Mouse (Mus musculus): Measurements from ENCODE around the gene Lhx2. TPM values are rescaled to one million over a fixed set of nuclear protein-coding genes. Genes with fewer than 3 reads are reported as not detected.
A peak's percentile ranks its signal among the peaks of the same experiment; 100 is the strongest.

Gene Lhx2
- 196 and 224 TPM in 2 replicates for polyA plus RNA-seq (2016; fragmentation: Nextera tagmentation; extraction: Ambion mirVana)

GRCm38 (mm10) chr2:38338990-38339909, at the start of gene Lhx2:
Gene Lhx2, plus strand, starts transcription at chr2:38339281.
- ATAC-seq (ENCODE audit: low FRiP score): peak; percentile 61
- peaks cover 76% of the 10 kb centered on the region for H3K27me3 ChIP-seq
- H3K36me3 ChIP-seq (replicated peaks): no peaks in the 10 kb centered on the region
- no peaks in the 10 kb centered on the region for H3K9me3 ChIP-seq
- H3K9ac ChIP-seq: peak within 1 kb of the TSS; percentile 99
- H3K27ac ChIP-seq: peak within 1 kb of the TSS; percentile 97
- WGBS: under 1% methylated on average over 76 of the region's 92 CpGs
- H3K4me3 ChIP-seq (replicated peaks): peak within 1 kb of the TSS; percentile 63
- peak within 1 kb of the TSS; percentile 77 for H3K4me2 ChIP-seq
- peaks cover 45% of the 10 kb centered on the region for H3K4me1 ChIP-seq

GRCm38 (mm10) chr2:38291526-38291925, 47.6 kb upstream of the Lhx2 start:
- Histone ChIP-seq H3K27me3 (peaks cover 3% of the 10 kb centered on the region; the same call in 1 of the 2 replicates), H3K9me3 (no peaks in the 10 kb centered on the region), H3K9ac (no peak overlapping the region), H3K4me2 (no peak overlapping the region), H3K27ac (no peak overlapping the region), H3K4me3 (replicated peaks) (no peak overlapping the region), H3K36me3 (replicated peaks) (no peaks in the 10 kb centered on the region), H3K4me1 (peaks cover 5% of the 10 kb centered on the region)
- 79% methylated on average over 1 of the region's 1 CpGs for whole genome bisulfite sequencing
- no peak for ATAC-seq (ENCODE audit: low FRiP score)

GRCm38 (mm10) chr2:38295939-38296338, 43.1 kb upstream of the Lhx2 start:
- Histone ChIP-seq H3K4me1 (peaks cover 3% of the 10 kb centered on the region; the same call in 1 of the 2 replicates), H3K4me2 (no peak overlapping the region), H3K4me3 (replicated peaks) (no peak overlapping the region), H3K36me3 (replicated peaks) (no peaks in the 10 kb centered on the region), H3K27me3 (no peaks in the 10 kb centered on the region), H3K27ac (no peak overlapping the region), H3K9ac (no peak overlapping the region), H3K9me3 (no peaks in the 10 kb centered on the region)
- no peak for ATAC-seq (ENCODE audit: low FRiP score)
- 95% methylated on average over 4 of the region's 4 CpGs for WGBS

GRCm38 (mm10) chr2:38300941-38301340, 38.1 kb upstream of the Lhx2 start:
- H3K4me2 ChIP-seq: no peak overlapping the region
- WGBS: 89% methylated on average over 2 of the region's 2 CpGs
- no peak for ATAC-seq (ENCODE audit: low FRiP score)

GRCm38 (mm10) chr2:38305152-38305551, 33.9 kb upstream of the Lhx2 start:
- Histone ChIP-seq H3K9ac (no peak overlapping the region), H3K27me3 (peaks cover 15% of the 10 kb centered on the region; the same call in 1 of the 2 replicates), H3K9me3 (no peaks in the 10 kb centered on the region), H3K36me3 (replicated peaks) (no peaks in the 10 kb centered on the region), H3K4me2 (no peak overlapping the region), H3K4me1 (peaks cover under 1% of the 10 kb centered on the region; the same call in 1 of the 2 replicates), H3K27ac (no peak overlapping the region), H3K4me3 (replicated peaks) (no peak overlapping the region)
- WGBS: 80% methylated on average over 1 of the region's 1 CpGs
- ATAC-seq (ENCODE audit: low FRiP score): no peak

More at GRCm38 (mm10) chr2:38300941-38301340, 38.1 kb upstream of the Lhx2 start:
- H3K9ac ChIP-seq: no peak overlapping the region
- H3K4me1 ChIP-seq: peaks cover 3% of the 10 kb centered on the region; the same call in 1 of the 2 replicates
- H3K4me3 ChIP-seq (replicated peaks): no peak overlapping the region
- H3K27ac ChIP-seq: no peak overlapping the region
- H3K9me3 ChIP-seq: no peaks in the 10 kb centered on the region
- H3K27me3 ChIP-seq: peaks cover 13% of the 10 kb centered on the region; the same call in 1 of the 2 replicates
- H3K36me3 ChIP-seq (replicated peaks): no peaks in the 10 kb centered on the region

GRCm38 (mm10) chr2:38312921-38313320, 26.2 kb upstream of the Lhx2 start:
- Histone ChIP-seq H3K4me1 (peaks cover 4% of the 10 kb centered on the region; the same call in 1 of the 2 replicates), H3K27ac (no peak overlapping the region), H3K9me3 (no peaks in the 10 kb centered on the region), H3K9ac (no peak overlapping the region), H3K4me2 (no peak overlapping the region), H3K4me3 (replicated peaks) (no peak overlapping the region), H3K27me3 (peaks cover 3% of the 10 kb centered on the region; the same call in 1 of the 2 replicates), H3K36me3 (replicated peaks) (no peaks in the 10 kb centered on the region)
- no peak for ATAC-seq (ENCODE audit: low FRiP score)
- 45% methylated on average over 3 of the region's 3 CpGs for WGBS

- no peak for ATAC-seq (ENCODE audit: low FRiP score)
- Histone ChIP-seq H3K9ac (no peak overlapping the region), H3K27me3 (peaks cover 3% of the 10 kb centered on the region; the same call in 1 of the 2 replicates), H3K9me3 (no peaks in the 10 kb centered on the region), H3K4me2 (no peak overlapping the region), H3K36me3 (replicated peaks) (no peaks in the 10 kb centered on the region), H3K27ac (no peak overlapping the region), H3K4me1 (peaks cover 4% of the 10 kb centered on the region; the same call in 1 of the 2 replicates), H3K4me3 (replicated peaks) (no peak overlapping the region)
- WGBS: 61% methylated on average over 3 of the region's 3 CpGs
Observed at GRCm38 (mm10) chr2:38313399-38313798, 25.7 kb upstream of the Lhx2 start.

- no peak overlapping the region for H3K27ac ChIP-seq
- H3K4me2 ChIP-seq: no peak overlapping the region
- H3K36me3 ChIP-seq (replicated peaks): no peaks in the 10 kb centered on the region
- WGBS: 95% methylated on average over 11 of the region's 11 CpGs
- ATAC-seq (ENCODE audit: low FRiP score): no peak
- peaks cover 7% of the 10 kb centered on the region; the same call in 1 of the 2 replicates for H3K27me3 ChIP-seq
- no peaks in the 10 kb centered on the region for H3K4me1 ChIP-seq
- H3K9ac ChIP-seq: no peak overlapping the region
- H3K9me3 ChIP-seq: no peaks in the 10 kb centered on the region
- H3K4me3 ChIP-seq (replicated peaks): no peak overlapping the region
Observed at GRCm38 (mm10) chr2:38319086-38319485, 20.0 kb upstream of the Lhx2 start.

- H3K27me3 ChIP-seq: peaks cover 7% of the 10 kb centered on the region; the same call in 1 of the 2 replicates
- no peaks in the 10 kb centered on the region for H3K36me3 ChIP-seq (replicated peaks)
- H3K27ac ChIP-seq: no peak overlapping the region
- H3K4me2 ChIP-seq: no peak overlapping the region
- no peak overlapping the region for H3K9ac ChIP-seq
- ATAC-seq (ENCODE audit: low FRiP score): no peak
- no peaks in the 10 kb centered on the region for H3K4me1 ChIP-seq
- WGBS: 65% methylated on average over 4 of the region's 4 CpGs
- H3K4me3 ChIP-seq (replicated peaks): no peak overlapping the region
- no peaks in the 10 kb centered on the region for H3K9me3 ChIP-seq
Observed at GRCm38 (mm10) chr2:38320911-38321310, 18.2 kb upstream of the Lhx2 start.

- H3K9ac ChIP-seq: no peak overlapping the region
- H3K4me2 ChIP-seq: no peak overlapping the region
- no peak overlapping the region for H3K4me3 ChIP-seq (replicated peaks)
- WGBS: 75% methylated on average over 8 of the region's 8 CpGs
- no peak overlapping the region for H3K27ac ChIP-seq
- H3K36me3 ChIP-seq (replicated peaks): no peaks in the 10 kb centered on the region
- ATAC-seq (ENCODE audit: low FRiP score): no peak
- H3K27me3 ChIP-seq: 0 out of 2 replicates have a peak, but pooled peaks cover 7% of the 10 kb centered on the region
- no peaks in the 10 kb centered on the region for H3K9me3 ChIP-seq
- no peaks in the 10 kb centered on the region for H3K4me1 ChIP-seq
Observed at GRCm38 (mm10) chr2:38323380-38323779, 15.7 kb upstream of the Lhx2 start.

GRCm38 (mm10) chr2:38326671-38327070, 12.4 kb upstream of the Lhx2 start:
- Histone ChIP-seq H3K4me1 (no peaks in the 10 kb centered on the region), H3K27ac (no peak overlapping the region), H3K9me3 (no peaks in the 10 kb centered on the region), H3K36me3 (replicated peaks) (no peaks in the 10 kb centered on the region), H3K27me3 (peaks cover 10% of the 10 kb centered on the region; the same call in 1 of the 2 replicates), H3K4me2 (no peak overlapping the region), H3K9ac (no peak overlapping the region), H3K4me3 (replicated peaks) (no peak overlapping the region)
- WGBS: 70% methylated on average over 1 of the region's 1 CpGs
- no peak for ATAC-seq (ENCODE audit: low FRiP score)

- ATAC-seq (ENCODE audit: low FRiP score): no peak
- no peak overlapping the region for H3K4me3 ChIP-seq (replicated peaks)
- peaks cover 54% of the 10 kb centered on the region for H3K27me3 ChIP-seq
Observed at GRCm38 (mm10) chr2:38333586-38334119, 5.4 kb upstream of the Lhx2 start.

More at GRCm38 (mm10) chr2:38333586-38334119, 5.4 kb upstream of the Lhx2 start:
- no peaks in the 10 kb centered on the region for H3K9me3 ChIP-seq
- peaks cover 28% of the 10 kb centered on the region for H3K4me1 ChIP-seq
- WGBS: 38% methylated on average over 7 of the region's 7 CpGs
- H3K4me2 ChIP-seq: no peak overlapping the region
- H3K36me3 ChIP-seq (replicated peaks): no peaks in the 10 kb centered on the region
- H3K27ac ChIP-seq: no peak overlapping the region
- no peak overlapping the region for H3K9ac ChIP-seq

Measured in forebrain, embryonic 12.5 days (tissue).